Mouse (Mus musculus): ENCODE data around the gene Phf11b.
"Not testable (repeated sequence)": the region's sequence is repeated elsewhere in the genome, so short reads cannot be mapped to it uniquely, and the experiment has no call there.

Phf11b gene

DNA sequence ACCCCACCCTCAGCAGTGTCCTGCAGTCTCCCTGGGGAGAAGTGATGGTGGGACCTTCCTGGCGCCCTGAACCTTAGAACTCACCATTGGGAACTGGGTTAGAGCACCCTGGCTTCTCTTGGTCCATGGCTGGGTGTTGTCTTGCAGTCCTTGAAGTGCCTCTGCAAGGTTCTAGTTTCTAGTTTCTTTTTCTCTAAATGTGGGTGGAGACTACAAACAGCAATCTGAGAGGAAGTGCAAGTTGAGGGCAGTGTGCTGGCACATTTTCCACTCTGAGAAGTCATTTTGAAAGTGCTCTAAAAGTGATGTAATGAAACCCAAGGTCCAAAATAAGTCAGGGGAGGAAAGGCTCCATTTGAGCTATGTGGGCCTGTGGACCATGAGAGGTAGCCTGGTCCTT is at the start of gene Phf11b:
Gene Phf11b (minus strand): TSS at position 163 of the 400 bp plus-strand sequence.
- DNase-seq (ENCODE audit: low spot score) = not testable (repeated sequence)

DNA sequence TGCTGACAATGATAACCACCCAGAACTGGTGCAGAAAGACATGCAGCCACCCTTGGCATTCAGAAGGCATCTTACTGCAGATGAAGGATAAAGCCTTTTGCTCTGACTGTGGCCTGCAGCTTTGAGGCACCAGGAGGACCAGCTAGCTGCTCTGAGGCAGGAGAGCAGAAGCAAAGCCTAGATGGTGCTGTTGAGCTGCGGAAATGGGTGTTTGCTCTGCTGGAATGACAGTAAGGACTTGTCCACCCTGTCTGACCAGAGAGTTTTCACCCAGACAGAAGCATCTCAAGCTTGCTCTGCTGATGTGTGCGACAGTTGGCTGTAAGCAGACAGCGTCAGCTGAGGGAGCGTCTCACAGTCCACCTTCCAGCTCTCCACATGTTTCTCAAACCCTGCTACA is 49.0 kb upstream of the Phf11b start:
- not testable (repeated sequence) for DNase-seq (ENCODE audit: low spot score)

DNA sequence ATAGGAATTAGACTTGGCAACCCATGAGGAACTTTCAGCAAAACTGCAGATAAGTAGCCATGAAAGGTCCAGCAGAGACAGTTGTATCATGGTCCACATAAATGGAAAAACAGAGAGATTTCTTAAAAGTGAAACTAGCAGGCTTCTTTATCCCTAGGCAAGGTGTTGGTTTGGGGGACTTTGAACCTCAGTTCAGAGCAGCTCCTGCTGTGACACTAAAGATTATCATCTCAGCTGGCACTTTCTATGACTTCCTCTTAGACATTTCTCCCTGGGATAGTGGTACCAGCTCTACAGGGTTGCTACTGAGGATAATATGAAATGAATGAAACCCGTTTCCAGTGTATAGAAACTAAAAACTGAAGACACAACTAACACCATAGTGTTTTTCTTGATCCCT is 48.4 kb upstream of the Phf11b start:
- DNase-seq (ENCODE audit: low spot score) = no peak

DNA sequence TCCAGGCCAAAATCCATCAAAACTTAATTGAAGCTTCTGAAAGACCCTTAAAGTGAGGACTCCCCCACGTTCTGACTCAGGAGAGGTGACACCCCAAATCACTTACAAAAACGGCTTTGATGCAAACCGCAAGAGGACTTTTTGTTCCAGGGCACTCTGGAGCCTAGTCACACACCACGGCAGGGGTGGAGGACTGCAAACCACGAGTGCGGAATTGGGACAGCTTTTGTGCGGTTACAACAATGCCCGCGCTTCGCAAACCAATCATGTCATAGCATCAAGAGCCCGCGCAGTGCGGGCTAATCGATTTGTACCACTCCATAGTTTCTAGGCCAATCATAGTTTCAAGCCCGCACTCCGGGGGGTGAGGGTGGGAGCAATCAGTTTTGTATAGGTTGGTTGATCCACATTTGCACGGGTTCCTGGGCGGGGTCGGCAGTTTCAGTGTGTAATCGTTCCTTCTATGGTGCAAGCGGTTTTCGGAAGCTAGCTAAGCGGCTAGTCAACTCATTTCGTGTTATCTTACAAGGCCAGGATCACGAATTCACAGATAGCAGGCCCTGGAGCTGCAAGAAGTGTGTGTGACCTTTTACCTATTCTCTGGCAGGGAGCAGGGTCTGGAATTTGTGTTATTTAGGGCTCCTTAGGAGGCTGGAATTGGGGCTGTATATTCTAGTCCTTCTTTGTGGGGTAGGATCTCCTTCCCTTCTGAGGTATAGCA is 29.4 kb upstream of the Phf11b start:
- no peak for DNase-seq (ENCODE audit: low spot score)

DNA sequence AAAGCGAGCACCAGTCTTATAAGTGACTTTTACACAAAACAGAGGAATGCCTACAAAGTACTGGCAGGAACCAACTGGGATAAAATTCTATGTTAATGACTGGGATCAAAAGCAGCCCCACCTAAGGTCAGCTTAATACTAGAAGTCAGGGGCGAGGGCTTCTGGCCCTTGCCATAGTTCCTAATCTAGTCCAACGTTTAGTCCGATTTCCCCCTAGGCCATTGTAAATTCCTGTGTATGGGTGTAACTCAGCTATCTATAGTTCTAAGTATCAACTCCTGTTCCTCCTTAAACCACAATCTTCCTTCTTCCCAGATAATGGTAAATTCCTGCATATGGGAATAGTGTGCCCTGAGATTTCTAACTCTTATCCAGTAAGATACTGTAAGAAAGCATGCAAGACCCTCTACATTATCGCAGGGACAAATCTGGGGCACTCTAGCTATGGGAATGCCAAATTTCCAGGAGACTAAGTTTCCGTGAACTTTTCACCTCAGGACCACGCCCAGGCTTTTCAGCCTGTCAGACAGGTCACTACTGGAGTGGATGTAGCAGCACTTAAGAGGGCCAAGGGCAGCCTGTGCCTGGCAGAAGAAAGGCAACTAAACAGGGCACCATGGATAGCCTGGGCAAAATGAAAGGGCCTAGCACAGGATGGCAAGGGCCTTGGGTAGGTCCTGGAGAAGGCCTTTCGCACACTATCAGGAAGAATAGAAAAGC is 25.4 kb upstream of the Phf11b start:
- no peak for DNase-seq (ENCODE audit: low spot score)

DNA sequence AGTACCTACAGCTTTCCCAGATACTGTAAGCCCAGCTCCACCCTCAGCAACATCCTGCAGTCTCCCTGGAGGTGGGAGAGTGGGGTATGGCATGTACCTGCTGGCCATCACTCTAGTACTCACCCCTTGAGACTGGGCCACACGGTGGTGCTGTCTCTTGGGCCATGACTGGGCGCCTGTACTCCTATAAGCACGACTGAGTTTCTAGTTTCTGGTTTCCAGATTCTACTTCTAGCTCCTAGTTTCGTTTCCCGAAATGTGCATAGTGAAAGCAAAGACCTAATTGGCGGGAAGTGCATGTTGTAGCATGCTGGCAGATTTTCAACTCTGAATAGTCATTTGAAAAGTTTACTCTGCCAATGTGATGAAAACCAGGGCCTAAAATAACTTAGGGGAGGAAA is 24.1 kb upstream of the Phf11b start, which contains the start of gene Phf11d:
Gene Phf11d (minus strand): TSS at position 227 of the 401 bp plus-strand sequence.
- DNase-seq (ENCODE audit: low spot score) = peak; percentile 13

DNA sequence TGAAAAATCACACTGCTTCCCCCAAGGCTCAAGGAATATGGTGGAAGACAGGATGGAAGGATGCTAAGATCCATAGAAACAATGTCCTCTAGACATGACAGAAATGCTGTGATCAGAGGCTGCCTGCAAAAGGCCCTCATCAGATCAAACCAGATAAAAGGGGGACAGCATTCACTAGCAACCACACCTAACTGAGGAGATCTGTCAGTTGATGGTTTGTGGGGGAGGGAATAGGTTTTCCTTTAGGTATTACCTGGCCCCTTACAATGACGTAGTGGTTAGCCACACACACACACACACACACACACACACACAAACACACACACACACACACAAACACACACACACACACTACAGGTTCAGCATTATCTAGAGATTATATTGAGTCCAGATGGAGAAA is 1.6 kb downstream of the Phf11b start:
- no peak for DNase-seq (ENCODE audit: low spot score)

DNA sequence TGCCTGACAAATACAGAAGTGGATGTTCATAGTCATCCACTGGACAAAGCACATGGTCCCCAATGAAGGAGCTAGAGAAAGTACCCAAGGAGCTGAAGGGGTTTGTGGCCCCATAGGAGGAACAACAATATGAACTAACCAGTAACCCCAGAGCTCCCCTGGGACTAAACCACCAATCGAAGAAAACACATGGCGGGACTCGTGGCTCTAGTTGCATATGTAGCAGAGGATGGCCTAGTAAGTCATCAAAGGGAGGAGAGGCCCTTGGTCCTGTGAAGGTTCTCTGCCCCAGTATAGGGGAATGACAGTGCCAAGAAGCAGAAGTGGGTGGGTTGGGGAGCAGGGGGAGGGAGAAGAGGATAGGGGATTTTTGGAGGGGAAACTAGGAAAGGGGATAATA is 5.1 kb downstream of the Phf11b start:
- not testable (repeated sequence) for DNase-seq (ENCODE audit: low spot score)

DNA sequence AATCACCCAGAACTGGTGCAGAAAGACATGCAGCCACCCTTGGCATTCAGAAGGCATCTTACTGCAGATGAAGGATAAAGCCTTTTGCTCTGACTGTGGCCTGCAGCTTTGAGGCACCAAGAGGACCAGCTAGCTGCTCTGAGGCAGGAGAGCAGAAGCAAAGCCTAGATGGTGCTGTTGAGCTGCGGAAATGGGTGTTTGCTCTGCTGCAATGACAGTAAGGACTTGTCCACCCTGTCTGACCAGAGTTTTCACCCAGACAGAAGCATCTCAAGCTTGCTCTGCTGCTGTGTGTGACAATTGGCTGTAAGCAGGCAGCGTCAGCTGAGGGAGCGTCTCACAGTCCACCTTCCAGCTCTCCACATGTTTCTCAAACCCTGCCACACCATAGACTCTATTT is 10.7 kb downstream of the Phf11b start:
- peak; percentile 1 for DNase-seq (ENCODE audit: low spot score)

DNA sequence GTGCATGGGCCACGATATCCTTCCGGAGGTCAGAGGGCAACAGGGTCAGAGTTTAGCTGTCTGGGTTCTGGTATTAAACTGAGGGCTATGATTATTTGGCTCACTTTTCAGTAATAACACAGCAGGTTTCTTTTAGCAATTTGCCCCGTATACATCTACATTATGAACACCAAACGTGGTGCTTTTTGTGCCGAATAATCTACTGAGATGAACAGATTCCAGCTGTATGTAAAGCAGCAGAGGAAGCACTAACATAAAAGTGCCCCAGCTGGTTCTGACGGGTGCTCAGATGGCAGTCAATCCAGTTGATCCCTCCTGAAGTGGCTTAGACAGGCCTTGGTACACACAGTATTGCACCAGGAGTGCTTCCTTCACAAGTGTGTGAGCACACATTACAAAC is 21.2 kb downstream of the Phf11b start:
- not testable (repeated sequence) for DNase-seq (ENCODE audit: low spot score)

DNA sequence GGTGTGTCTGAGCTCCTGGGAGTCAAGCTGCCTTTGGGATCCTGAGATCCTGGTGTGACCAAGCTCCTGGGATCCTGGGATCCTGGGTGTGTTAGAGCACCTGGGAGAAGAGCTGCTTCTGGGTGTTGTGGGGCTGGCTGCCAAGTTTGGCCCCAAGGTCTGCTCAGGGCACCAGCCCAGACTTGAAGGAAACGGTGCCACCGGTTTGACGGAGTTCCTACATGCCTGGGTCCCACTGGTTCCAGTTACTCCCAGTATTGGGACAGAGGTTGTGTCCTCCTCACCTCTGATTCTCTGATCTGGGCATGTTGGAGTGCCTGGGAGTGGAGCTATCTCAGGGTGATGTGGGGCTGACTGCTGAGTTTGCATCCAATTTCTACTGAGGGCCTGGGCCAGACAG is 22.1 kb downstream of the Phf11b start:
- not testable (repeated sequence) for DNase-seq (ENCODE audit: low spot score)

DNA sequence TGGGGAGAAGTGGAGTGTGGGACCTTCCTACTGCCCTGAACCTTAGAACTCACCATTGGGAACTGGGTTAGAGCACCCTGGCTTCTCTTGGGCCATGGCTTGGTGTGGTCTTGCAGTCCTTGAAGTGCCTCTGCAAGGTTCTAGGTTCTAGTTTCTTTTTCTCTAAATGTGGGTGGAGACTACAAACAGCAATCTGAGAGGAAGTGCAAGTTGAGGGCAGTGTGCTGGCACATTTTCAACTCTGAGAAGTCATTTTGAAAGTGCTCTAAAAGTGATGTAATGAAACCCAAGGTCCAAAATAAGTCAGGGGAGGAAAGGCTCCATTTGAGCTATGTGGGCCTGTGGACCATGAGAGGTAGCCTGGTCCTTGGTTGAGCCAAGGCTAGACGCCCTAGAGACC is 43.8 kb downstream of the Phf11b start, which contains the start of gene Phf11a:
Gene Phf11a (minus strand): TSS at position 132 of the 400 bp plus-strand sequence.
- DNase-seq (ENCODE audit: low spot score) = not testable (repeated sequence)

DNA sequence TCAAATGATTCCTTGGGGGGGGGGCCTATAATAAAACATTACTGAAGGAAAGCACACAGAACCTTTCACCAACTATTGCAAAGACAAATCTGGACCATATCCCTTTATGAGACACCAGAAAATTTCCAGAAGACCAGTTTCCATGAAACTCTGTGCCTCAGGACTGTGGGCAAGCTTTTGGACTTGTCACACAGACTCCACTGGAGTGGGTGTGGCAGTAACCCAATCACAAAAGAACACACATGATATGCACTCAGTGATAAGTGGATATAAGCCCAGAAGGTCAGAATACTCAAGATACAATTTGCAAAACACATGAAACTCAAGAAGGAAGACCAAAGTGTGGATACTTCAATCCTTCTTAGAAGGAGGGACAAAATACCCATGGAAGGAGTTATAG is 49.4 kb downstream of the Phf11b start:
- not testable (repeated sequence) for DNase-seq (ENCODE audit: low spot score)

DNA sequence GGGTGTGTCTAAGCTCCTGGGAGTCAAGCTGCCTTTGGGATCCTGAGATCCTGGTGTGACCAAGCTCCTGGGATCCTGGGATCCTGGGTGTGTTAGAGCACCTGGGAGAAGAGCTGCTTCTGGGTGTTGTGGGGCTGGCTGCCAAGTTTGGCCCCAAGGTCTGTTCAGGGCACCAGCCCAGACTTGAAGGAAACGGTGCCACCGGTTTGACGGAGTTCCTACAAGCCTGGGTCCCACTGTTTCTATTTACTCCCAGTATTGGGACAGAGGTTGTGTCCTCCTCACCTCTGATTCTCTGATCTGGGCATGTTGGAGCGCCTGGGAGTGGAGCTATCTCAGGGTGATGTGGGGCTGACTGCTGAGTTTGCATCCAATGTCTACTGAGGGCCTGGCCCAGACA is 66.2 kb downstream of the Phf11b start:
- not testable (repeated sequence) for DNase-seq (ENCODE audit: low spot score)

Data from ovary, postnatal 14 days (tissue).